Mouse (Mus musculus): Measurements from ENCODE around the gene Stra6.
A peak's percentile ranks its signal among the peaks of the same experiment; 100 is the strongest.

DNA sequence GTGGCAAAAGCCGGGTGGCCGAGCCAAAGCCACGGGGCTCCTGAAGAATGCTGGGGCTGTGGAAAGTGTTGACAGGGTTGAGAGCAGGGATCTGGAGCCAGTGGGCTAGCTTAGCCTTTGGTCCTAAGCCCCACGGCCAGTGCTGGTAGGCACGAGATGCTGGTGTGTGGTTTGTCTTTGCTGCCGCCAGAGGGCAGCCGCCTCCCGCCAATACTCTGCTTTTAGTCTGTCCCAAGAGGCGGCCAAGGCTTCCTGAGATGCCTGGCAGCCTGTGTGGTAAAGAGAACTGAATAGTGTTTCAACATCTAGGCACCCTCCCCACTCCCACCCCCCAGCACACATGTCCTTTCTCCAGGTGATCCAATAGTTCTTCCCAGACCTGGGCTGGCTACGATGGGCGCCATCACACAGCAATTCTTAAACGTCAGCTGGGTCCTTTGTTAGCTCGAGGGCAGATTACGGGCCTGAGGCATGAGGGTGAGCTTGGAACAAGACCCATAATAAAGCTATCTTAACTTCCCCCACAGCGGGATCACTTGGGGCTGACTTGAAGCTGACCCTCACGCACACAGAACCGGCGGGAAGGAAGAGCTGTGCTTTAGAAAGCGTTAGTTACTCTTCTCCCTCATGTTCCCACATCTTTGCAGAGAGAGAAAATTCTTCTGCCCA is 25.0 kb upstream of the Stra6 start:
- TF ChIP-seq POLR2A (IDR thresholded peaks at IDR 0.05; ENCODE audit: borderline replicate concordance, insufficient read depth, low read length) (no peak), CTCF (IDR thresholded peaks at IDR 0.05; ENCODE audit: borderline replicate concordance, insufficient read depth, low read depth, low read length) (peak; percentile 96)

Data from cerebellum, adult 2 months (tissue).